20 mouse cellular contexts compared by ENCODE assay signal in the genomic region with DNA sequence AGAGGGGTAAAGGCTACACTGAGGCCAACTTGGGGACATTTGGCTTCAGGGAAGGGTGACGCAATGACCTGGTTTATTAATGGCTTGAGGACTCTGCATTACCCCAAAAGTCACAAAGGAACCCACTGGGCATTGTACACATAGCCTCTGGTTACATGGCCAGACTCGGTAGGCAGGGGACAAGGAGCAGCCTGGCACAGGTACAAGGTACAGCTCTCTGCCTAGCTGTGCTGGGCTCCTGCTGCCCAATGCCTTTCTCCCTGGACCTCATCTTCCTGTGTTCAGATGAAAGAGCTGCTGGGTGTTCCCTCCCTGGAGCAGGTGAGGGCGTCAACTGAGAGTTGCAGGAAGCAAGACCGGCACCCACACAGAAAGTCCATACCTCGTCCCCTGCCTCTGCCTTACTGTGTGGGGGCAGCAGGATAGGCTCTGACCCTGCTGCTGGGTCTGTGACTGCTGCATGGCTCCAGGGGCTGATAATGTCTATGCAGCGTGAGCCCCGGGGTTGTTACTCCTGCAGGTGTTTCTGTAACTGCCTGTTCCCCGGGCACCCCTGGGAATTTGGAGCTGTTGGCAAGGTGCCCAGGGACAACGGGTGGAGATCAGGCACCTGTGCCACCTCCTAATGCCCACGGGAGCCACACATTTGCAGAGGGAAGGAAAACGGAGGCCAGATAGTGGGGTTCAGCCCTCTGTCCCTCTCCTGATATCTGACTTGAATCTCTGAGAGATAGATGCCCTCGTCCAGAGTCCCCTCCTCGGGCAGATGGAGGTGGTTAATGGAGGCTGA. TPM values are rescaled to one million over a fixed set of nuclear protein-coding genes. Genes with fewer than 3 reads are reported as not detected.
DNase-seq lines count a peak whose midpoint lies in the region; ATAC-seq and TF ChIP-seq lines count a peak whose summit lies in the region.
"Had no signal": no experiment of that assay in that cellular context is flagged by ENCODE, and none has a peak within 500 bp of the region (broad histone marks: within the 10 kb centered on the region; RNA-seq: fewer than 3 reads in every experiment).

No protein-coding gene starts in this region.

- 57% methylated on average over 13 of the region's 13 CpGs for WGBS in stomach, postnatal 0 days

- TF ChIP-seq CTCF in left cerebral cortex, adult 2 months (IDR thresholded peaks at IDR 0.05): no peak
- TF ChIP-seq CTCF in stomach, postnatal 0 days (IDR thresholded peaks at IDR 0.05; ENCODE audit: low read depth): no peak

- H3K27ac ChIP-seq in left cerebral cortex, adult 2 months: peak overlapping the region; percentile 44; the same call in 1 of the 2 replicates
- H3K27ac ChIP-seq in stomach, postnatal 0 days (replicated peaks): no peak overlapping the region
- H3K27ac ChIP-seq: embryonic facial prominence, embryonic 13.5 days; forebrain, embryonic 12.5 days; heart, embryonic 10.5 days; hindbrain, embryonic 12.5 days had no signal

- DNase-seq in cerebellum, adult 18-20 months: peak; percentile 50 to 64
- DNase-seq in cerebellum, postnatal 4 days (ENCODE audit: low spot score in 2 of 2): no peak
- no peak for DNase-seq in left cerebral cortex, adult 2 months (ENCODE audit: extremely low spot score in 1 of 2, low spot score in 2 of 2)
- DNase-seq in left cerebral cortex, postnatal 14 days (ENCODE audit: low spot score in 2 of 2): no peak
- peak; percentile 70 for DNase-seq in cerebellum, adult 9-10 months
- DNase-seq in stomach, postnatal 0 days (ENCODE audit: low spot score): no peak
- DNase-seq in Muller cell, postnatal 12 days (ENCODE audit: inconsistent ontology term): no peak
- DNase-seq: adrenal gland, adult 8-10 months; adrenal gland, postnatal 36 days; gastrocnemius, postnatal 10 days; heart, adult 18-20 months; heart, postnatal 10 days; heart, postnatal 4 days had no signal

- ATAC-seq in stomach, postnatal 0 days (ENCODE audit: low FRiP score, low TSS enrichment): peak; percentile 20; the same call in 1 of the 2 replicates
- ATAC-seq: forebrain, embryonic 16.5 days; hindbrain, embryonic 16.5 days; inflammation-experienced regulatory T-cells, adult 6 months had no signal

- H3K4me2 ChIP-seq in stomach, postnatal 0 days (replicated peaks; ENCODE audit: low read depth): no peak overlapping the region
- H3K4me2 ChIP-seq: embryonic facial prominence, embryonic 13.5 days; forebrain, embryonic 12.5 days; hindbrain, embryonic 12.5 days had no signal

- H3K9ac ChIP-seq in stomach, postnatal 0 days (ENCODE audit: low read length): no peak overlapping the region
- H3K9ac ChIP-seq: embryonic facial prominence, embryonic 13.5 days; forebrain, embryonic 12.5 days; hindbrain, embryonic 12.5 days had no signal

- H3K4me1 ChIP-seq in stomach, postnatal 0 days (replicated peaks; ENCODE audit: control insufficient read depth, insufficient read depth): no peaks in the 10 kb centered on the region

- no peaks in the 10 kb centered on the region for H3K9me3 ChIP-seq in stomach, postnatal 0 days (ENCODE audit: control insufficient read depth, low read length)
- H3K9me3 ChIP-seq: embryonic facial prominence, embryonic 13.5 days; forebrain, embryonic 12.5 days; heart, embryonic 10.5 days; hindbrain, embryonic 12.5 days had no signal

- H3K36me3 ChIP-seq in stomach, postnatal 0 days (ENCODE audit: control insufficient read depth, insufficient read depth, low read length): no peaks in the 10 kb centered on the region
- H3K36me3 ChIP-seq: embryonic facial prominence, embryonic 13.5 days; forebrain, embryonic 12.5 days; heart, embryonic 10.5 days; hindbrain, embryonic 12.5 days had no signal

- no peaks in the 10 kb centered on the region; the same call in 1 of the 2 replicates for H3K27me3 ChIP-seq in stomach, postnatal 0 days (ENCODE audit: control insufficient read depth, insufficient read depth, low read length)

- intact Hi-C loops in left cerebral cortex, adult 2 months (cut with DNase I): no loop called here
- intact Hi-C loops in left cerebral cortex, postnatal 14 days (cut with DNase I): no loop called here

- no peak for TF ChIP-seq EP300 in stomach, postnatal 0 days (optimal IDR thresholded peaks at IDR 0.05)

- H3K4me3 ChIP-seq in left cerebral cortex, adult 2 months: no peak overlapping the region
- H3K4me3 ChIP-seq in stomach, postnatal 0 days (ENCODE audit: low read depth, low read length): no peak overlapping the region
- H3K4me3 ChIP-seq: embryonic facial prominence, embryonic 13.5 days; forebrain, embryonic 12.5 days; heart, embryonic 10.5 days; hindbrain, embryonic 12.5 days had no signal

RNA-seq across cellular contexts. Expression of gene Rap1gap, which starts 7.4 kb away (rescaled TPM):
- 100 to 1,000 TPM; 267 to 315 TPM for total RNA-seq in left cerebral cortex, adult 2 months (2021)
- total RNA-seq in left cerebral cortex, postnatal 14 days (2021): 100 to 1,000 TPM; 268 to 296 TPM
- polyA plus RNA-seq in stomach, postnatal 0 days (2015; fragmentation: Nextera tagmentation; extraction: Ambion mirVana): 70.1 and 73.0 TPM in 2 replicates

Comparison
In these comparisons a context has a peak if more than half of its experiments do, and no peak if none do; other contexts are left out.
1. DNase-seq: peak in cerebellum, adult 18-20 months (2 of 2) and cerebellum, adult 9-10 months (single experiment); none in cerebellum, postnatal 4 days (0 of 2), left cerebral cortex, adult 2 months (0 of 2), left cerebral cortex, postnatal 14 days (0 of 2), stomach, postnatal 0 days (single experiment) and Muller cell, postnatal 12 days (single experiment).